Mouse (Mus musculus) adrenal gland, postnatal 25 days (tissue): ENCODE results near the gene Borcs6. TPM values are rescaled to one million over a fixed set of nuclear protein-coding genes. Genes with fewer than 3 reads are reported as not detected.

ENCODE experiments used
- DNase-seq: peaks from one replicate; pipeline ENCODE4 v3.0.0; 2021; ENCODE audit warnings: mixed read lengths
- total RNA-seq: library from RNA; stranded (reverse); gene quantifications from 2 replicates; pipeline ENCODE4 v1.2.3, GENCODE M21; 2021

Gene Borcs6
- total RNA-seq, 1 experiment from 2014 or later = 32.0 TPM

GRCm38 (mm10) chr11:69103531-69104435, 44.3 kb downstream of the Borcs6 start:
- DNase-seq = no peak

- no peak for DNase-seq
Measured at GRCm38 (mm10) chr11:69104487-69104886, 45.0 kb downstream of the Borcs6 start.

- DNase-seq = no peak
Measured at GRCm38 (mm10) chr11:69105227-69105626, 45.7 kb downstream of the Borcs6 start.

GRCm38 (mm10) chr11:69105796-69106195, 46.3 kb downstream of the Borcs6 start:
- no peak for DNase-seq

GRCm38 (mm10) chr11:69106299-69106698, 46.8 kb downstream of the Borcs6 start:
- no peak for DNase-seq

- no peak for DNase-seq
Measured at GRCm38 (mm10) chr11:69106842-69107241, 47.3 kb downstream of the Borcs6 start.

- DNase-seq = no peak
Measured at GRCm38 (mm10) chr11:69107676-69108075, 48.2 kb downstream of the Borcs6 start.

- DNase-seq = no peak
Measured at GRCm38 (mm10) chr11:69108223-69108622, 48.7 kb downstream of the Borcs6 start.

GRCm38 (mm10) chr11:69109032-69109900, 49.7 kb downstream of the Borcs6 start:
- DNase-seq = no peak

GRCm38 (mm10) chr11:69110319-69111046, 51.0 kb downstream of the Borcs6 start:
- peak; percentile 95 for DNase-seq

Other genes with a start within 250 kb of the Borcs6 start
- gene Ndel1, start 187.9 kb upstream of the Borcs6 start, total RNA-seq = 54.4 and 70.0 TPM in 2 replicates
- 0.15 TPM in 1 of 2 replicates, not detected in the other for gene Rnf222, start 171.2 kb upstream of the Borcs6 start, total RNA-seq
- 1,094 and 1,140 TPM in 2 replicates for gene Rpl26, start 158.1 kb upstream of the Borcs6 start, total RNA-seq
- gene Odf4, start 132.6 kb upstream of the Borcs6 start, total RNA-seq = 0.70 TPM in 1 of 2 replicates, not detected in the other
- gene Arhgef15, start 102.2 kb upstream of the Borcs6 start, total RNA-seq = 18.7 and 23.4 TPM in 2 replicates
- 32.0 and 35.4 TPM in 2 replicates for gene Slc25a35, start 91.6 kb upstream of the Borcs6 start, total RNA-seq
- gene Rangrf, start 84.5 kb upstream of the Borcs6 start, total RNA-seq = 20.7 and 22.4 TPM in 2 replicates
- 39.7 and 40.1 TPM in 2 replicates for gene Pfas, start 51.3 kb upstream of the Borcs6 start, total RNA-seq
- 32.9 and 33.9 TPM in 2 replicates for gene Ctc1, start 43.8 kb upstream of the Borcs6 start, total RNA-seq
- 9.7 and 11.8 TPM in 2 replicates for gene Aurkb, start 14.1 kb upstream of the Borcs6 start, total RNA-seq
- 18.3 and 21.8 TPM in 2 replicates for gene Tmem107, start 11.1 kb downstream of the Borcs6 start, total RNA-seq
- gene Vamp2, start 28.8 kb downstream of the Borcs6 start, total RNA-seq = 143 and 163 TPM in 2 replicates
- 66.5 and 84.7 TPM in 2 replicates for gene Per1, start 35.5 kb downstream of the Borcs6 start, total RNA-seq
- gene Hes7, start 60.7 kb downstream of the Borcs6 start, total RNA-seq = not detected in 2 replicates
- 1.2 and 1.6 TPM in 2 replicates for gene 9130213A22Rik, start 62.9 kb downstream of the Borcs6 start, total RNA-seq
- 0.64 and 2.8 TPM in 2 replicates for gene Aloxe3, start 66.2 kb downstream of the Borcs6 start, total RNA-seq
- not detected in 2 replicates for gene Alox12b, start 97.3 kb downstream of the Borcs6 start, total RNA-seq
- not detected in 2 replicates for gene Alox8, start 138.1 kb downstream of the Borcs6 start, total RNA-seq
- gene Gucy2e, start 177.3 kb downstream of the Borcs6 start, total RNA-seq = not detected in 2 replicates